Mouse (Mus musculus) myocyte (in vitro differentiated cells): ENCODE results near the gene Pknox2. TPM values are rescaled to one million over a fixed set of nuclear protein-coding genes. Genes with fewer than 3 reads are reported as not detected.

Source experiments
- H3K27me3 ChIP-seq: one replicate; pipeline ENCODE4 v1.6.1; 2011; ENCODE audit not compliant: control insufficient read depth, insufficient read depth, insufficient read length
- H3K36me3 ChIP-seq: one replicate; pipeline ENCODE4 v1.6.1; 2011; ENCODE audit not compliant: control insufficient read depth, insufficient read depth
- H3K4me2 ChIP-seq: one replicate; pipeline ENCODE4 v1.6.1; 2011; ENCODE audit warnings: low read depth, control low read depth
- H3K4me3 ChIP-seq: one replicate; pipeline ENCODE4 v1.5.1; 2011; ENCODE audit warnings: mild to moderate bottlenecking, control low read depth, moderate library complexity
- H3K79me2 ChIP-seq: one replicate; pipeline ENCODE4 v1.6.1; 2011; ENCODE audit not compliant: control insufficient read depth, insufficient read depth
- H3ac ChIP-seq: one replicate; pipeline ENCODE4 v1.6.1; 2011; ENCODE audit not compliant: control insufficient read depth, insufficient read length
- CEBPB ChIP-seq: IDR thresholded peaks from 2 replicates; pipeline ENCODE4 v1.6.1; 2011; ENCODE audit warnings: mild to moderate bottlenecking, moderate library complexity; ENCODE audit not compliant: poor library complexity, insufficient read depth, severe bottlenecking
- E2F4 ChIP-seq: IDR thresholded peaks from one replicate; pipeline ENCODE4 v1.6.1; 2011; ENCODE audit warnings: mild to moderate bottlenecking, control low read depth, moderate library complexity; ENCODE audit not compliant: insufficient read depth
- MAX ChIP-seq: IDR thresholded peaks from one replicate; pipeline ENCODE4 v1.6.1; 2011; ENCODE audit warnings: low read depth, mild to moderate bottlenecking, control low read depth
- MYOD1 ChIP-seq, 3 experiments: IDR thresholded peaks; one replicate each; pipeline ENCODE4 v1.6.1; 2011; ENCODE audit warnings: control low read depth in 2 of 3, low read depth in 2 of 3, mild to moderate bottlenecking in 2 of 3, moderate library complexity in 1 of 3; ENCODE audit not compliant: insufficient read length in 2 of 3, control insufficient read depth in 1 of 3
- MYOG ChIP-seq, 3 experiments: IDR thresholded peaks; one replicate each; pipeline ENCODE4 v1.6.1; 2011; ENCODE audit warnings: control low read depth in 2 of 3, low read depth in 2 of 3, mild to moderate bottlenecking in 2 of 3; ENCODE audit not compliant: insufficient read length in 2 of 3, control insufficient read depth in 1 of 3, insufficient read depth in 1 of 3
- POLR2A ChIP-seq: IDR thresholded peaks from one replicate; pipeline ENCODE4 v1.6.1; 2011; ENCODE audit warnings: low read depth, mild to moderate bottlenecking, control low read depth, moderate library complexity; ENCODE audit not compliant: insufficient read length
- POLR2AphosphoS2 ChIP-seq: IDR thresholded peaks from one replicate; pipeline ENCODE4 v1.6.1; 2011; ENCODE audit warnings: low read depth, control low read depth; ENCODE audit not compliant: insufficient read length
- REST ChIP-seq: IDR thresholded peaks from one replicate; pipeline ENCODE4 v1.6.1; 2011; ENCODE audit warnings: mild to moderate bottlenecking, control low read depth, moderate library complexity; ENCODE audit not compliant: insufficient read depth, insufficient read length
- SRF ChIP-seq: IDR thresholded peaks from one replicate; pipeline ENCODE4 v1.6.1; 2011; ENCODE audit warnings: low read depth; ENCODE audit not compliant: control insufficient read depth, insufficient read length
- TCF12 ChIP-seq: IDR thresholded peaks from one replicate; pipeline ENCODE4 v1.6.1; 2011; ENCODE audit warnings: mild to moderate bottlenecking, control low read depth; ENCODE audit not compliant: poor library complexity, insufficient read depth, severe bottlenecking
- TCF3 ChIP-seq: IDR thresholded peaks from one replicate; pipeline ENCODE4 v1.6.1; 2011; ENCODE audit warnings: low read depth, control low read depth; ENCODE audit not compliant: insufficient read length
- USF1 ChIP-seq: IDR thresholded peaks from one replicate; pipeline ENCODE4 v1.6.1; 2011; ENCODE audit warnings: low read depth, mild to moderate bottlenecking, control low read depth, moderate library complexity
- polyA plus RNA-seq: library from polyadenylated mRNA; unstranded; fragments of >200 nt; fragmentation: generic; extraction: Trizol; gene quantifications from one replicate; pipeline ENCODE4 v1.2.1, GENCODE M21; 2012; ENCODE audit warnings: missing spikeins

Gene Pknox2
- polyA plus RNA-seq, 1 experiment, result 20.4 TPM

DNA sequence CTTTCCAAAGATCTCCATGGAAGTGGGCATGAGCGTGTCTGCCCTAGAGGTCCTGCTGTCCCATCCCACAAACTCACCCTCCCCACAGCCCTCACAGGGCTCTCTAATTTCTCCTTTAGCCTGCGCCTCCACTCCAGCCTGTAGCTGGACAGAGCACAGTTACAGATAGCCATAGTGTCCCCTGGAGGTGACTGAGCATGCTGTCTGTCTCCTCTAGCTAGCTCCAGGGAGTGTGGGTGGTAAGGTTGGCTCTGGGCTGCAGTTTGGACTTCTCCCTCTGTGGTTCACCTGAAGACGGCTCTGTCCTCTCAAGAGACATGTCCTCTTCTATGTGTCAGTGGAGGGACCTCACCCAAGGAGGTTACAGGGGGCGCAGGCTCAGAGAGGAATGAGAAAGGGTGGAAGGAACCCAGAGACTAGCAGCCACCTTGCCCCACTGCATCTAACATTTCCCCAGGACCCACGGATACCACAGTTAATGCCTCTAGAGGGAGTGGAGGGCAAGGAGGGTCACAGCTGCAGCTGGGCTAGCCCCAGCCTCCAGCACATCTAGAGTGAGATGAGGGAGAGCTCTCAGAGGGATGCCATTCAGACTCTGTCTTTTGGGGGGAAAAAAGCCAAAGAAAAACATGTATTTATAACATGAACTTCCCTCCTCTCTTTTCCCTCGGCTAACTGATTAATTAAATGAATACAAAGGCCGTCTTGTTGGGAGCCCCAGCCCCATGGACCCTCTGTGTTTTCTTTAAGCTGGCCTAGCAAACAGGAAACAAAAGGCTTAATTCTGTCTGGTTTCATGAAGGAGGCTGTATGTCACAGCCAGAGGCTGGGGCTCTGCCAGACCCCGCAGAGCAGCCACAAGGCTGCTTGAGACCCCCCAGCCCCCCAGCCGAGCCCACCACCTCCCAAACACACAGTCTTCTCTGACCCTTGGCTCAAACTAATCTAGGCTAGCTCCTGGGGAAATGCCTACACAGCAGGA is 32.6 kb downstream of the Pknox2 start:
- H3K36me3 ChIP-seq, result no peaks in the 10 kb centered on the region
- H3K79me2 ChIP-seq, result no peaks in the 10 kb centered on the region
- H3ac ChIP-seq, result no peak overlapping the region
- TF ChIP-seq MYOG (IDR thresholded peaks at IDR 0.05; ENCODE audit: control insufficient read depth in 1 of 3, insufficient read depth in 1 of 3, insufficient read length in 2 of 3, low read depth in 2 of 3) (peak in 1 of 3 experiments; percentile 5), REST (no peak)
- H3K4me3 ChIP-seq, result no peak overlapping the region
- H3K27me3 ChIP-seq, result no peaks in the 10 kb centered on the region
- H3K4me2 ChIP-seq, result no peak overlapping the region

DNA sequence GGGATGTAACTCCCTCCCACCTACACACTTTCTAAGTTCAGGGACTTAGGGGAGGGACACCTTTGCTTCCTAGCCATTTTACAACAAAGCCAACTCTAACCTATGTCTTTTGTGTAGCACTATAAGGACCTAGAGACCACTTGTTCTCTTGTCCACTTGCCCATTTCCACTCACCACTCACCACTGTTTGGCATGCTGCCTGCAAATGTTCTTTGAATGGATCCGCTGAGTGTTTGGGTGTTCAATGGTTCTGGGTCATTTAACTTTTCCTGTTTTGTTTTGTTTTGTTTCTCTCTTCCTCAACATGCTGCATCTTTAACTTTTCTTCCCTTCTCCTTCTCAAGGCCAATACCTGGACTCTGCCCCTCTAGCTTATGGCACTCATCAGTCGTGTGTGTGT is 39.7 kb downstream of the Pknox2 start:
- H3K27me3 ChIP-seq, result no peaks in the 10 kb centered on the region
- H3K79me2 ChIP-seq, result peaks cover 31% of the 10 kb centered on the region

DNA sequence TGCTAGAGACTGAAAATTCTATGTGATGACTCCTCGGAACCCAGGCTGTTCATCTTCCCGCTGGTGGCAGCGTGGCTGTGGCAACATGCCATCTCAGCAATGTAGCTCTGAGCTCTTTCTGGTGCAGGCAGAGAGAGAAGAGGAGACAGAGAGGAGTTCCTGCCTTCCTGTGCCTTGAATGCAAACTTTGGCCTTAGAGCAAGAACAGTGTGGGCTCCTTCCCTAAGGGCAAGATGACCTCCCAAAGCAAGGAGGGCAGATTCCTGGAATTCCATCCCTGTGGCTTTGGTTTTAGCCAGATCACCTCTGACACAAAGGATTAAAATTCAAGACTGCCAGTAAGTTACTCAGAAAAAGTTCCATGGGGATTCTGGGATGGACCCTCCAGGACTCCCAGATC is 40.4 kb downstream of the Pknox2 start:
- no peak overlapping the region for H3K4me3 ChIP-seq
- no peaks in the 10 kb centered on the region for H3K27me3 ChIP-seq
- no peak overlapping the region for H3ac ChIP-seq
- TF ChIP-seq MYOG (IDR thresholded peaks at IDR 0.05; ENCODE audit: control insufficient read depth in 1 of 3, insufficient read depth in 1 of 3, insufficient read length in 2 of 3, low read depth in 2 of 3), result no peak
- peaks cover 31% of the 10 kb centered on the region for H3K79me2 ChIP-seq
- no peak overlapping the region for H3K4me2 ChIP-seq
- H3K36me3 ChIP-seq, result no peaks in the 10 kb centered on the region

More for the DNA sequence above, 39.7 kb downstream of the Pknox2 start:
- Histone ChIP-seq H3K4me2 (no peak overlapping the region), H3K36me3 (no peaks in the 10 kb centered on the region), H3K4me3 (no peak overlapping the region), H3ac (no peak overlapping the region)
- TF ChIP-seq MYOD1 (IDR thresholded peaks at IDR 0.05; ENCODE audit: control insufficient read depth in 1 of 3, insufficient read length in 2 of 3, low read depth in 2 of 3), result no peak
- no peak for TF ChIP-seq POLR2AphosphoS2
- TF ChIP-seq TCF12, result no peak
- TF ChIP-seq POLR2A, result no peak
- no peak for TF ChIP-seq CEBPB
- TF ChIP-seq TCF3, result no peak
- TF ChIP-seq E2F4, result no peak
- no peak for TF ChIP-seq USF1
- TF ChIP-seq SRF, result no peak

DNA sequence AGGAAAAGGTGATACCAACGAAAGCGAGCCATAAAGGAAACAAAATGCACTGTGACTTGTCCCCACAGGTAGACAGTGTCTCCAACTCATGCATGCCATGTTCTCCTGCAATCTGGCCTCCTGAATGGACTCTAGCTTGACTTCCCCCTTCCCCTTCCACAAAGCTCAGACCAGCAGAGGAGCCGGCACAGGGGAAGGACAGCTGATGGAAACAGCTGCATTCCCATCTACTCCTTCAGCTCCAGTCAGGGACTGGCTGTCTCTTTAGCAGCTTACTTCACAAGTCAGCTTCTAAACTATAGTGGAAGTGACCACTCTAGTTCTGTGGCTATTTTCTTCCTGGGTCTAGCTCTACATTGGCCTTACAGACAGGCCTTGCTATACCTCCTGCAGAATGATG is 43.0 kb downstream of the Pknox2 start:
- H3K4me3 ChIP-seq, result no peak overlapping the region
- no peaks in the 10 kb centered on the region for H3K36me3 ChIP-seq
- H3K27me3 ChIP-seq, result no peaks in the 10 kb centered on the region
- no peak overlapping the region for H3K4me2 ChIP-seq
- peaks cover 31% of the 10 kb centered on the region for H3K79me2 ChIP-seq
- TF ChIP-seq TCF12, result peak; percentile 38
- no peak for TF ChIP-seq USF1
- TF ChIP-seq MAX, result no peak
- peak; percentile 10 for TF ChIP-seq TCF3
- peak in 2 of 3 experiments; percentile 81 to 86 for TF ChIP-seq MYOD1 (IDR thresholded peaks at IDR 0.05; ENCODE audit: control insufficient read depth in 1 of 3, insufficient read length in 2 of 3, low read depth in 2 of 3)
- no peak for TF ChIP-seq SRF
- peak; percentile 29 to 90 (median 48) for TF ChIP-seq MYOG (IDR thresholded peaks at IDR 0.05; ENCODE audit: control insufficient read depth in 1 of 3, insufficient read depth in 1 of 3, insufficient read length in 2 of 3, low read depth in 2 of 3)
- no peak overlapping the region for H3ac ChIP-seq

DNA sequence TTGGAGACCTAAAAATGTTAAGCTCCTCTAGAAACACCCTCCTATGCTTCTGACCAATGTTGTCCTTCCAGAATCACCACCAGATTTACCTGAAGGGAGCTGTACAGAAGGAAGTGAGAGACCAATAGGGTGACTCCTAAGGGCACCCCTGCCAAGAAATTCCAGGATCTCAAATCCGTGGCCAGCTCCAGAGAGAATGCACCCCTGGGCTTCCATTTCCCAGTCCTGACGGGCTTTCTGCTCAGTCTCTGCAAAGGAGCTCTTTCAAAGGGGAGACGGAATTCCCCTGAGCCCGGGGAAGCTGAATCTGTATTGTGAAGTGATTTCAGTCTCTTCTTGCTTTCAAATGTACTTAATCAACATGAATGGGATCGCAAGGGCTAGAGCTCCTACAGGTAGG is 43.4 kb downstream of the Pknox2 start:
- TF ChIP-seq E2F4 (no peak), REST (no peak), MYOG (IDR thresholded peaks at IDR 0.05; ENCODE audit: control insufficient read depth in 1 of 3, insufficient read depth in 1 of 3, insufficient read length in 2 of 3, low read depth in 2 of 3) (no peak), POLR2AphosphoS2 (no peak), MYOD1 (IDR thresholded peaks at IDR 0.05; ENCODE audit: control insufficient read depth in 1 of 3, insufficient read length in 2 of 3, low read depth in 2 of 3) (no peak), USF1 (no peak)
- H3ac ChIP-seq, result no peak overlapping the region
- peaks cover 27% of the 10 kb centered on the region for H3K79me2 ChIP-seq
- H3K36me3 ChIP-seq, result no peaks in the 10 kb centered on the region
- H3K4me2 ChIP-seq, result no peak overlapping the region
- H3K4me3 ChIP-seq, result no peak overlapping the region
- H3K27me3 ChIP-seq, result no peaks in the 10 kb centered on the region
